Mouse (Mus musculus) hindbrain, embryonic 16.5 days (tissue): ENCODE measurements at regions not wholly inside any gene's neighbourhood (a gene's known extent, or its start where the extent isn't known, plus 50 kb on each side); places are given as distances from the start of the nearest gene placed in this dataset.
"Not testable (repeated sequence)": the region's sequence is repeated elsewhere in the genome, so short reads cannot be mapped to it uniquely, and the experiment has no call there.

Experiments
- ATAC-seq: fragments of 200-750 bp; cut with Nextera tagmentation; 2 replicates; pipeline ENCODE4 v1.8.0; 2017; ENCODE audit warnings: moderate TSS enrichment, moderate library complexity
- H3K27ac ChIP-seq: fragments of 300-500 bp; sonication (generic); 2 replicates; pipeline ENCODE4 v1.5.1; 2014; ENCODE audit warnings: low read depth, mild to moderate bottlenecking, control low read depth, low read length, moderate library complexity
- H3K27me3 ChIP-seq: fragments of 300-500 bp; sonication (generic); replicated peaks from 2 replicates; pipeline ENCODE4 v1.6.1; 2014; ENCODE audit warnings: low read length; ENCODE audit not compliant: control insufficient read depth, insufficient read depth
- H3K36me3 ChIP-seq: fragments of 300-500 bp; sonication (generic); 2 replicates; pipeline ENCODE4 v1.6.1; 2014; ENCODE audit warnings: mild to moderate bottlenecking, low read length, moderate library complexity, mixed read lengths; ENCODE audit not compliant: control insufficient read depth, insufficient read depth
- H3K4me1 ChIP-seq: fragments of 300-500 bp; sonication (generic); 2 replicates; pipeline ENCODE4 v1.6.1; 2014; ENCODE audit warnings: low read depth, low read length; ENCODE audit not compliant: control insufficient read depth, insufficient read depth
- H3K4me2 ChIP-seq: fragments of 300-500 bp; sonication (generic); 2 replicates; pipeline ENCODE4 v1.6.1; 2014; ENCODE audit warnings: mild to moderate bottlenecking, low read length, control low read depth, moderate library complexity
- H3K4me3 ChIP-seq: fragments of 300-500 bp; sonication (generic); 2 replicates; pipeline ENCODE4 v1.5.1; 2014; ENCODE audit warnings: mild to moderate bottlenecking, low read length, control low read depth, moderate library complexity
- H3K9ac ChIP-seq: fragments of 300-500 bp; sonication (generic); 2 replicates; pipeline ENCODE4 v1.6.1; 2014; ENCODE audit warnings: low read depth, mild to moderate bottlenecking, control low read depth, low read length, moderate library complexity
- H3K9me3 ChIP-seq: fragments of 300-500 bp; sonication (generic); 2 replicates; pipeline ENCODE4 v1.6.1; 2014; ENCODE audit warnings: mild to moderate bottlenecking, low read length, moderate library complexity; ENCODE audit not compliant: control insufficient read depth
- WGBS: fragments of 180-500 bp; shearing (Covaris S2); extraction: QIAGEN DNeasy Blood & Tissue Kit; methylation state at CpG from one replicate; pipeline ENCODE4 v1.1.7; 2014; 5-methylcytosine and 5-hydroxymethylcytosine counted together

- H3K36me3 ChIP-seq, result no peaks in the 10 kb centered on the region
- H3K27ac ChIP-seq, result no peak overlapping the region
- no peak overlapping the region for H3K9ac ChIP-seq
- no peaks in the 10 kb centered on the region for H3K9me3 ChIP-seq
- H3K4me1 ChIP-seq, result no peaks in the 10 kb centered on the region
- H3K4me2 ChIP-seq, result no peak overlapping the region
- H3K4me3 ChIP-seq, result no peak overlapping the region
- WGBS, result 79% methylated on average over 5 of the region's 5 CpGs
- no peaks in the 10 kb centered on the region for H3K27me3 ChIP-seq
- ATAC-seq, result no peak
Observed at GRCm38 (mm10) chr1:64463715-64464290, 68.6 kb upstream of the Creb1 start.

GRCm38 (mm10) chr1:64461616-64462015 lies 70.8 kb upstream of the Creb1 start:
- not testable (repeated sequence) for ATAC-seq, H3K4me2 ChIP-seq, H3K9ac ChIP-seq, H3K9me3 ChIP-seq, H3K27me3 ChIP-seq, H3K4me1 ChIP-seq, H3K27ac ChIP-seq, H3K36me3 ChIP-seq, H3K4me3 ChIP-seq
- WGBS, result 92% methylated on average over 6 of the region's 6 CpGs

- Histone ChIP-seq H3K36me3 (no peaks in the 10 kb centered on the region), H3K27ac (no peak overlapping the region), H3K4me2 (no peak overlapping the region), H3K4me1 (no peaks in the 10 kb centered on the region), H3K9ac (no peak overlapping the region), H3K9me3 (no peaks in the 10 kb centered on the region), H3K4me3 (no peak overlapping the region), H3K27me3 (no peaks in the 10 kb centered on the region)
- WGBS, result 78% methylated on average over 5 of the region's 5 CpGs
- no peak for ATAC-seq
Observed at GRCm38 (mm10) chr1:64457872-64458271, 74.6 kb upstream of the Creb1 start.

- H3K27ac ChIP-seq, result no peak overlapping the region
- H3K4me1 ChIP-seq, result peaks cover 12% of the 10 kb centered on the region
- WGBS, result 74% methylated on average over 3 of the region's 3 CpGs
- H3K9ac ChIP-seq, result no peak overlapping the region
- no peak overlapping the region for H3K4me3 ChIP-seq
- ATAC-seq, result no peak
- no peaks in the 10 kb centered on the region for H3K9me3 ChIP-seq
- H3K4me2 ChIP-seq, result no peak overlapping the region
- H3K36me3 ChIP-seq, result no peaks in the 10 kb centered on the region
- H3K27me3 ChIP-seq, result no peaks in the 10 kb centered on the region
Observed at GRCm38 (mm10) chr1:64449141-64449540, 83.3 kb upstream of the Creb1 start.

- Histone ChIP-seq H3K4me1 (peaks cover 12% of the 10 kb centered on the region), H3K4me3 (no peak overlapping the region), H3K9ac (no peak overlapping the region), H3K4me2 (no peak overlapping the region), H3K27ac (no peak overlapping the region), H3K9me3 (no peaks in the 10 kb centered on the region), H3K36me3 (no peaks in the 10 kb centered on the region), H3K27me3 (no peaks in the 10 kb centered on the region)
- under 1% methylated on average over 5 of the region's 5 CpGs for WGBS
- ATAC-seq, result no peak
Observed at GRCm38 (mm10) chr1:64448090-64448489, 84.4 kb upstream of the Creb1 start.

- WGBS, result 54% methylated on average over 4 of the region's 4 CpGs
- peaks cover 12% of the 10 kb centered on the region for H3K4me1 ChIP-seq
- no peak overlapping the region for H3K4me3 ChIP-seq
- no peak overlapping the region for H3K4me2 ChIP-seq
- no peak for ATAC-seq
- no peaks in the 10 kb centered on the region for H3K27me3 ChIP-seq
- H3K9me3 ChIP-seq, result no peaks in the 10 kb centered on the region
- no peak overlapping the region for H3K9ac ChIP-seq
- H3K36me3 ChIP-seq, result no peaks in the 10 kb centered on the region
- no peak overlapping the region for H3K27ac ChIP-seq
Observed at GRCm38 (mm10) chr1:64446492-64446891, 86.0 kb upstream of the Creb1 start.

- Histone ChIP-seq H3K4me1 (peaks cover 12% of the 10 kb centered on the region), H3K4me3 (no peak overlapping the region), H3K27me3 (no peaks in the 10 kb centered on the region), H3K9me3 (no peaks in the 10 kb centered on the region), H3K4me2 (peak overlapping the region; percentile 31), H3K9ac (peak overlapping the region; percentile 42; the same call in 1 of the 2 replicates), H3K36me3 (no peaks in the 10 kb centered on the region), H3K27ac (peak overlapping the region; percentile 78)
- ATAC-seq, result peak; percentile 96
- 3% methylated on average over 13 of the region's 13 CpGs for WGBS
Observed at GRCm38 (mm10) chr1:64445919-64446318, 86.5 kb upstream of the Creb1 start.

GRCm38 (mm10) chr1:64443436-64443835 lies 89.0 kb upstream of the Creb1 start:
- WGBS, result 80% methylated on average over 6 of the region's 6 CpGs
- ATAC-seq, result no peak
- H3K4me1 ChIP-seq, result peaks cover 12% of the 10 kb centered on the region

GRCm38 (mm10) chr1:64442179-64442874 lies 90.1 kb upstream of the Creb1 start:
- Histone ChIP-seq H3K9ac (no peak overlapping the region), H3K4me3 (no peak overlapping the region), H3K27ac (no peak overlapping the region), H3K27me3 (no peaks in the 10 kb centered on the region), H3K9me3 (no peaks in the 10 kb centered on the region), H3K4me2 (no peak overlapping the region), H3K4me1 (peaks cover 12% of the 10 kb centered on the region), H3K36me3 (no peaks in the 10 kb centered on the region)
- ATAC-seq, result peak; percentile 64; the same call in 1 of the 2 replicates
- 52% methylated on average over 9 of the region's 9 CpGs for WGBS

More at GRCm38 (mm10) chr1:64443436-64443835, 89.0 kb upstream of the Creb1 start:
- Histone ChIP-seq H3K4me2 (no peak overlapping the region), H3K27me3 (no peaks in the 10 kb centered on the region), H3K27ac (no peak overlapping the region), H3K9me3 (no peaks in the 10 kb centered on the region), H3K36me3 (no peaks in the 10 kb centered on the region), H3K9ac (no peak overlapping the region), H3K4me3 (no peak overlapping the region)
